Mouse (Mus musculus): ENCODE data around the gene Ahnak. TPM values are rescaled to one million over a fixed set of nuclear protein-coding genes. Genes with fewer than 3 reads are reported as not detected.
"Not testable (repeated sequence)": the region's sequence is repeated elsewhere in the genome, so short reads cannot be mapped to it uniquely, and the experiment has no call there.

Gene Ahnak
- polyA plus RNA-seq, 1 experiment from 2014 or later, result 5.0 TPM

GRCm38 (mm10) chr19:9038136-9038535 lies 49.1 kb downstream of the Ahnak start:
- Histone ChIP-seq H3K9me3 (no peaks in the 10 kb centered on the region), H3K27ac (no peak overlapping the region), H3K27me3 (replicated peaks) (no peaks in the 10 kb centered on the region), H3K4me3 (no peak overlapping the region), H3K36me3 (no peaks in the 10 kb centered on the region), H3K4me1 (no peaks in the 10 kb centered on the region), H3K9ac (no peak overlapping the region), H3K4me2 (replicated peaks) (no peak overlapping the region)
- ATAC-seq (ENCODE audit: low FRiP score, low read depth), result no peak
- 71% methylated on average over 3 of the region's 3 CpGs for WGBS

- no peak overlapping the region for H3K27ac ChIP-seq
- no peak overlapping the region for H3K9ac ChIP-seq
- no peak overlapping the region for H3K4me3 ChIP-seq
- no peaks in the 10 kb centered on the region for H3K9me3 ChIP-seq
- H3K4me1 ChIP-seq, result no peaks in the 10 kb centered on the region
- H3K36me3 ChIP-seq, result no peaks in the 10 kb centered on the region
- no peak overlapping the region for H3K4me2 ChIP-seq (replicated peaks)
- 82% methylated on average over 4 of the region's 4 CpGs for WGBS
- ATAC-seq (ENCODE audit: low FRiP score, low read depth), result no peak
- no peaks in the 10 kb centered on the region for H3K27me3 ChIP-seq (replicated peaks)
Measured at GRCm38 (mm10) chr19:9039266-9039665, 50.2 kb downstream of the Ahnak start.

GRCm38 (mm10) chr19:9039928-9040327 lies 50.8 kb downstream of the Ahnak start:
- ATAC-seq (ENCODE audit: low FRiP score, low read depth), result no peak
- no peak overlapping the region for H3K27ac ChIP-seq
- H3K36me3 ChIP-seq, result no peaks in the 10 kb centered on the region
- no peaks in the 10 kb centered on the region for H3K9me3 ChIP-seq
- WGBS, result 71% methylated on average over 7 of the region's 7 CpGs
- H3K4me2 ChIP-seq (replicated peaks), result no peak overlapping the region
- no peak overlapping the region for H3K4me3 ChIP-seq
- no peaks in the 10 kb centered on the region for H3K4me1 ChIP-seq
- H3K9ac ChIP-seq, result no peak overlapping the region
- H3K27me3 ChIP-seq (replicated peaks), result no peaks in the 10 kb centered on the region

GRCm38 (mm10) chr19:9040649-9041048 lies 51.6 kb downstream of the Ahnak start:
- Histone ChIP-seq H3K27ac (no peak overlapping the region), H3K27me3 (replicated peaks) (no peaks in the 10 kb centered on the region), H3K4me3 (no peak overlapping the region), H3K36me3 (no peaks in the 10 kb centered on the region), H3K9me3 (no peaks in the 10 kb centered on the region), H3K9ac (no peak overlapping the region), H3K4me2 (replicated peaks) (no peak overlapping the region), H3K4me1 (no peaks in the 10 kb centered on the region)
- 85% methylated on average over 6 of the region's 6 CpGs for WGBS
- no peak for ATAC-seq (ENCODE audit: low FRiP score, low read depth)

GRCm38 (mm10) chr19:9041074-9041473 lies 52.0 kb downstream of the Ahnak start:
- no peaks in the 10 kb centered on the region for H3K9me3 ChIP-seq
- ATAC-seq (ENCODE audit: low FRiP score, low read depth), result no peak
- no peaks in the 10 kb centered on the region for H3K27me3 ChIP-seq (replicated peaks)
- no peak overlapping the region for H3K4me2 ChIP-seq (replicated peaks)
- H3K36me3 ChIP-seq, result no peaks in the 10 kb centered on the region
- no peak overlapping the region for H3K9ac ChIP-seq
- H3K4me3 ChIP-seq, result no peak overlapping the region
- no peak overlapping the region for H3K27ac ChIP-seq
- H3K4me1 ChIP-seq, result no peaks in the 10 kb centered on the region

- Histone ChIP-seq H3K4me2 (replicated peaks) (no peak overlapping the region), H3K9me3 (no peaks in the 10 kb centered on the region), H3K4me1 (no peaks in the 10 kb centered on the region), H3K36me3 (no peaks in the 10 kb centered on the region), H3K4me3 (no peak overlapping the region), H3K9ac (no peak overlapping the region), H3K27me3 (replicated peaks) (no peaks in the 10 kb centered on the region), H3K27ac (no peak overlapping the region)
- WGBS, result 90% methylated on average over 1 of the region's 1 CpGs
- no peak for ATAC-seq (ENCODE audit: low FRiP score, low read depth)
Measured at GRCm38 (mm10) chr19:9043123-9043522, 54.0 kb downstream of the Ahnak start.

GRCm38 (mm10) chr19:9044291-9044690 lies 55.2 kb downstream of the Ahnak start:
- 71% methylated on average over 4 of the region's 4 CpGs for WGBS

GRCm38 (mm10) chr19:9047207-9047945 lies 58.3 kb downstream of the Ahnak start:
- ATAC-seq (ENCODE audit: low FRiP score, low read depth), result no peak
- Histone ChIP-seq H3K27ac (no peak overlapping the region), H3K4me3 (no peak overlapping the region), H3K9ac (no peak overlapping the region), H3K9me3 (no peaks in the 10 kb centered on the region), H3K27me3 (replicated peaks) (no peaks in the 10 kb centered on the region), H3K4me1 (no peaks in the 10 kb centered on the region), H3K36me3 (no peaks in the 10 kb centered on the region), H3K4me2 (replicated peaks) (no peak overlapping the region)
- 81% methylated on average over 7 of the region's 7 CpGs for WGBS

More at GRCm38 (mm10) chr19:9044291-9044690, 55.2 kb downstream of the Ahnak start:
- Histone ChIP-seq H3K4me1 (no peaks in the 10 kb centered on the region), H3K9ac (no peak overlapping the region), H3K27me3 (replicated peaks) (no peaks in the 10 kb centered on the region), H3K9me3 (no peaks in the 10 kb centered on the region), H3K27ac (no peak overlapping the region), H3K36me3 (no peaks in the 10 kb centered on the region), H3K4me3 (no peak overlapping the region), H3K4me2 (replicated peaks) (no peak overlapping the region)
- ATAC-seq (ENCODE audit: low FRiP score, low read depth), result no peak

- H3K36me3 ChIP-seq, result no peaks in the 10 kb centered on the region
- H3K9me3 ChIP-seq, result no peaks in the 10 kb centered on the region
- H3K27ac ChIP-seq, result no peak overlapping the region
- H3K4me1 ChIP-seq, result no peaks in the 10 kb centered on the region
- H3K27me3 ChIP-seq (replicated peaks), result no peaks in the 10 kb centered on the region
- no peak overlapping the region for H3K9ac ChIP-seq
- H3K4me3 ChIP-seq, result no peak overlapping the region
- no peak for ATAC-seq (ENCODE audit: low FRiP score, low read depth)
- WGBS, result 52% methylated on average over 1 of the region's 1 CpGs
- H3K4me2 ChIP-seq (replicated peaks), result no peak overlapping the region
Measured at GRCm38 (mm10) chr19:9047946-9048387, 58.9 kb downstream of the Ahnak start.

- Histone ChIP-seq H3K4me2 (replicated peaks) (no peak overlapping the region), H3K9me3 (no peaks in the 10 kb centered on the region), H3K27ac (no peak overlapping the region), H3K4me3 (no peak overlapping the region), H3K36me3 (no peaks in the 10 kb centered on the region), H3K4me1 (no peaks in the 10 kb centered on the region), H3K27me3 (replicated peaks) (no peaks in the 10 kb centered on the region), H3K9ac (no peak overlapping the region)
- ATAC-seq (ENCODE audit: low FRiP score, low read depth), result no peak
- 91% methylated on average over 4 of the region's 4 CpGs for WGBS
Measured at GRCm38 (mm10) chr19:9048981-9049687, 60.0 kb downstream of the Ahnak start.

GRCm38 (mm10) chr19:9050294-9051229 lies 61.5 kb downstream of the Ahnak start:
- H3K4me3 ChIP-seq, result no peak overlapping the region
- ATAC-seq (ENCODE audit: low FRiP score, low read depth), result no peak
- H3K4me2 ChIP-seq (replicated peaks), result no peak overlapping the region
- 82% methylated on average over 9 of the region's 9 CpGs for WGBS
- H3K27ac ChIP-seq, result no peak overlapping the region
- H3K27me3 ChIP-seq (replicated peaks), result no peaks in the 10 kb centered on the region
- H3K36me3 ChIP-seq, result no peaks in the 10 kb centered on the region
- H3K9ac ChIP-seq, result no peak overlapping the region
- H3K4me1 ChIP-seq, result no peaks in the 10 kb centered on the region
- no peaks in the 10 kb centered on the region for H3K9me3 ChIP-seq

GRCm38 (mm10) chr19:9051985-9052384 lies 62.9 kb downstream of the Ahnak start:
- not testable (repeated sequence) for H3K27me3 ChIP-seq (replicated peaks); H3K4me2 ChIP-seq (replicated peaks); H3K4me1 ChIP-seq; H3K9me3 ChIP-seq; ATAC-seq (ENCODE audit: low FRiP score, low read depth); H3K4me3 ChIP-seq; H3K27ac ChIP-seq; H3K36me3 ChIP-seq; H3K9ac ChIP-seq
- 89% methylated on average over 4 of the region's 4 CpGs for WGBS

All from neural tube, embryonic 12.5 days (tissue).